Mouse (Mus musculus): ENCODE results near the gene Gm1123. TPM values are rescaled to one million over a fixed set of nuclear protein-coding genes. Genes with fewer than 3 reads are reported as not detected.

The Gm1123 gene
- polyA plus RNA-seq, 1 experiment from 2014 or later: 0.07 TPM

- Histone ChIP-seq H3K9me3 (replicated peaks) (no peaks in the 10 kb centered on the region), H3K9ac (no peak overlapping the region), H3K27me3 (no peaks in the 10 kb centered on the region), H3K4me1 (replicated peaks) (no peaks in the 10 kb centered on the region), H3K27ac (replicated peaks) (no peak overlapping the region), H3K4me2 (no peak overlapping the region), H3K36me3 (replicated peaks) (no peaks in the 10 kb centered on the region), H3K4me3 (replicated peaks) (no peak overlapping the region)
- no peak for ATAC-seq (ENCODE audit: insufficient read depth)
- WGBS (ENCODE audit: insufficient replicate concordance): 60% methylated on average over 6 of the region's 6 CpGs
Measured at GRCm38 (mm10) chr9:99001326-99001725, 34.2 kb downstream of the Gm1123 start.

DNA sequence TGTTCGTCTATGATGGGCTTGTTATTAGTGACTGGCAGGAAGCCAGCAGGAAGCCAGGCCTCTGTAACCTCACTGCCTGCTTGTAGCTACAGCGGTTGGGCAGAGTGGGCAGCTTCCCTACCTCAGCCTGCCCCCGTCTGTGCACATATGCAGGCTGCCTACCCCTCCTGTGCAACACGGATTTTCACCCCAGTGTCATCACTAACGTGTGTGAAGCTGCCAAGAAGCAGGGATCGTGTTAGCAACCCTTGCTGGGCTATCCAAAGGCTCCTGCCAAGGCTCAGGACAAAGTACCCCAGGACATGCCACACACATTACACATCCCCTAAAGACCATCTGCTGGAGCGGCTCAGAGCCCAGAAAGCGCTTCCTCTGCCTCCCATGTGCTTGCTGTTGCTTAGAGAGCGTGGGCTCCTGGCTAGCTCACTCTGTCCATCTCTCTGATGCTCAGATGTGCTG, 35.6 kb downstream of the Gm1123 start:
- Histone ChIP-seq H3K4me2 (no peak overlapping the region), H3K36me3 (replicated peaks) (no peaks in the 10 kb centered on the region), H3K27ac (replicated peaks) (no peak overlapping the region), H3K4me1 (replicated peaks) (no peaks in the 10 kb centered on the region), H3K27me3 (no peaks in the 10 kb centered on the region), H3K9ac (no peak overlapping the region), H3K4me3 (replicated peaks) (no peak overlapping the region), H3K9me3 (replicated peaks) (no peaks in the 10 kb centered on the region)
- 35% methylated on average over 9 of the region's 9 CpGs for WGBS (ENCODE audit: insufficient replicate concordance)
- ATAC-seq (ENCODE audit: insufficient read depth): no peak

DNA sequence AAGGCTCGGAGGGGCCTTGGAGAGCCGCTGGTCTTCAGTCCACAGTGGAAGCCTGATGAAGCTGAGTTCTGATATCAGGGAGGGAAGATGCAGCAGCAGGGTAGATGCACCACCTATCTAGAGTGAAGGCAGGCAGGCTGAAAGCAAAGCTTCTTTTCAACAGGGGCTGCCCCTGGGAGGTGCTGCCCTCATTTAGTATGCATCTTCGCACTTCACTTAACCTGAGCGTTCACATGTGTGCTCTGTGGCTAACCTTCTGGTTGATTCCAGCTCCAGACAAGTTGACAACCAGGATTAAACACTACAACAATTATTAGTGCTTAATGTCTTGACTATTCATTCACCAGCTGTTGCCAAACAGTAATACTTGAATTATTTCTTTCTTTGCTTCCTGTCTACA, 41.4 kb downstream of the Gm1123 start:
- Histone ChIP-seq H3K4me3 (replicated peaks) (no peak overlapping the region), H3K4me2 (no peak overlapping the region), H3K9me3 (replicated peaks) (no peaks in the 10 kb centered on the region), H3K27ac (replicated peaks) (no peak overlapping the region), H3K4me1 (replicated peaks) (no peaks in the 10 kb centered on the region), H3K27me3 (no peaks in the 10 kb centered on the region), H3K36me3 (replicated peaks) (no peaks in the 10 kb centered on the region), H3K9ac (no peak overlapping the region)
- ATAC-seq (ENCODE audit: insufficient read depth): no peak
- 77% methylated on average over 4 of the region's 4 CpGs for WGBS (ENCODE audit: insufficient replicate concordance)

- H3K4me2 ChIP-seq: peak overlapping the region; percentile 99
- no peaks in the 10 kb centered on the region for H3K36me3 ChIP-seq (replicated peaks)
- ATAC-seq (ENCODE audit: insufficient read depth): no peak
- peak overlapping the region; percentile 66; the same call in 1 of the 2 replicates for H3K9ac ChIP-seq
- peaks cover 24% of the 10 kb centered on the region for H3K27me3 ChIP-seq
- H3K27ac ChIP-seq (replicated peaks): no peak overlapping the region
- H3K4me1 ChIP-seq (replicated peaks): peaks cover 16% of the 10 kb centered on the region
- WGBS (ENCODE audit: insufficient replicate concordance): 37% methylated on average over 9 of the region's 9 CpGs
- H3K4me3 ChIP-seq (replicated peaks): peak overlapping the region; percentile 73
- H3K9me3 ChIP-seq (replicated peaks): no peaks in the 10 kb centered on the region
Measured at GRCm38 (mm10) chr9:98987131-98987530, 48.4 kb downstream of the Gm1123 start.

GRCm38 (mm10) chr9:98986476-98987096, 48.9 kb downstream of the Gm1123 start:
- H3K4me1 ChIP-seq (replicated peaks): peaks cover 16% of the 10 kb centered on the region
- peak overlapping the region; percentile 66 for H3K9ac ChIP-seq
- H3K4me3 ChIP-seq (replicated peaks): peak overlapping the region; percentile 73
- no peaks in the 10 kb centered on the region for H3K36me3 ChIP-seq (replicated peaks)
- peak; percentile 11 for ATAC-seq (ENCODE audit: insufficient read depth)
- peaks cover 29% of the 10 kb centered on the region for H3K27me3 ChIP-seq
- H3K9me3 ChIP-seq (replicated peaks): no peaks in the 10 kb centered on the region
- peak overlapping the region; percentile 99 for H3K4me2 ChIP-seq
- H3K27ac ChIP-seq (replicated peaks): no peak overlapping the region
- under 1% methylated on average over 50 of the region's 50 CpGs for WGBS (ENCODE audit: insufficient replicate concordance)

GRCm38 (mm10) chr9:98985800-98986475, 49.6 kb downstream of the Gm1123 start, which contains the start of gene Faim:
Faim (plus strand) TSS chr9:98986373.
- peaks cover 36% of the 10 kb centered on the region for H3K27me3 ChIP-seq
- peak within 1 kb of the TSS; percentile 73 for H3K4me3 ChIP-seq (replicated peaks)
- no peak within 1 kb of the TSS for H3K27ac ChIP-seq (replicated peaks)
- WGBS (ENCODE audit: insufficient replicate concordance): 1% methylated on average over 45 of the region's 45 CpGs
- peak; percentile 100 for ATAC-seq (ENCODE audit: insufficient read depth)
- no peaks in the 10 kb centered on the region for H3K36me3 ChIP-seq (replicated peaks)
- no peaks in the 10 kb centered on the region for H3K9me3 ChIP-seq (replicated peaks)
- peak within 1 kb of the TSS; percentile 66 for H3K9ac ChIP-seq
- peaks cover 16% of the 10 kb centered on the region for H3K4me1 ChIP-seq (replicated peaks)
- H3K4me2 ChIP-seq: peak within 1 kb of the TSS; percentile 99

DNA sequence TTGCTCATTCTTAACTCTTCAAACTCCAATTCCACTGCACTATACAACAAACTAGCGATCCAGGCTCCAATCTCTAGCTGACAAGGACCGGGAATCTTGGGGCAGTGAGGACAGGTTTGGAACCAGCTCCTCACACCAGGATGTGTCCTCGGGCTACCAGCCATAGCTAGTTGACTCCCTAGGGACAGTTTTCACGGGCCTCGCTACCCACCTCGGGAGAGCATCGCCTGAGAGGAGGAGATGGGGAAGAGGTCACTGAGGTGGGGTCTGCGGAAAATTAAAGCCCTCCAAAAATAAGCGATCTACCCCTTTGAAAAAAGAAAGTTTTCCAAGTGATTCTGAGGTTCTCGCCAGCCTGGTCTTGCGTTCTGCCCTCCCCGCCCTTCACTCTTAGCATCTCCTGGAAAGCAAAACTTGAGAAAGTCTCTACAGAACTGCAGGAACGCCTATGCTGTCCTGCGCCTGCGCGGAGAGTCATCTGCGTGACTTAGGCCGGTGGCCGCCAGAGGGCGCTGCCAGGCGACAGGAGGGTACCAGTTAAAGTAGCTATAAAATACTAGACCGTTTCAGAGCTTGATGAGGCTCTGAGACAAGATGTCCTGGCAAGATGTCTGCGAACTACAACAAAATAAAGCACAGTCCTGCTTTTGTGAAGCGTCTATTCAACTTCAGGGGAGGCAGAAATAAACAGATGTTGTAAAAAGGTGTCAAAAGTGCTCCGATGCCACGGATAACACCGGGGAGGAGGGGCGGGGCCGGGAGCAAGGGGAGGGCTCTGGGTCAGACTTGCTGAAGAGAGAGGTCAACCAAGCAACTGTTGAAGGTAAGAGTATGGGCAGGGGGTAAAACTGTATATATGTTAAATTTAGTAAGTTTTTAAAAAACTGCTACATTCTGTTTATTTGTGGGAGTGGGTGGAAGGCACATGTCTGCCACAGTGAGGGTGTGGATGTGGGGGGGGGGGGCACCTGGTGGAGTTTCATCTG, 55.8 kb downstream of the Gm1123 start:
- 5% methylated on average over 29 of the region's 29 CpGs for WGBS (ENCODE audit: insufficient replicate concordance)
- no peak overlapping the region for H3K9ac ChIP-seq
- peak overlapping the region; percentile 21; the same call in 1 of the 2 replicates for H3K4me3 ChIP-seq (replicated peaks)
- no peaks in the 10 kb centered on the region for H3K9me3 ChIP-seq (replicated peaks)
- ATAC-seq (ENCODE audit: insufficient read depth): peak; percentile 37; the same call in 1 of the 2 replicates
- H3K27me3 ChIP-seq: peaks cover 87% of the 10 kb centered on the region
- H3K27ac ChIP-seq (replicated peaks): no peak overlapping the region
- H3K36me3 ChIP-seq (replicated peaks): no peaks in the 10 kb centered on the region
- H3K4me1 ChIP-seq (replicated peaks): peaks cover 7% of the 10 kb centered on the region; the same call in 1 of the 2 replicates
- H3K4me2 ChIP-seq: peak overlapping the region; percentile 57

DNA sequence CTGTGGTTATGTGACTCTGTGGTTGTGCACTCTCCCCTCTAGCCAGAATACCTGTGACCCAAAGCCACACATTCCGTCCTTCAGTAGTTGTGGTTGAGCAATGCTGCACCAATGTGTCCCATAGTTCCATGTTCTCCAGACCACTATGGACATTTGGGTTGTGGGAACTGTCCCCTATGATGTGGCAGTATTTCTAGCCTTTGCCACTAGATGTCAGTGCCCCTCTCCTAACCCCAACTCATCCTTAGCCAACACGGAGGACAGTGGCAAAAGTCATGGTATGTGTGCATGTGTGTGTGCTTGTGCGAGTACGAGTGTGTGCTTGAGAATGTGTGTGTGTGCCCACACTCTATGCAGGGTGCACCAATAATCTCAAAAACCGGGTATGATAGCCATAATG, 59.0 kb downstream of the Gm1123 start:
- H3K27ac ChIP-seq (replicated peaks): no peak overlapping the region
- H3K4me3 ChIP-seq (replicated peaks): no peak overlapping the region
- no peak overlapping the region for H3K9ac ChIP-seq
- WGBS (ENCODE audit: insufficient replicate concordance): 17% methylated on average over 5 of the region's 5 CpGs
- H3K4me2 ChIP-seq: no peak overlapping the region
- peaks cover 12% of the 10 kb centered on the region; the same call in 1 of the 2 replicates for H3K4me1 ChIP-seq (replicated peaks)
- H3K9me3 ChIP-seq (replicated peaks): no peaks in the 10 kb centered on the region
- H3K27me3 ChIP-seq: peaks cover 89% of the 10 kb centered on the region
- ATAC-seq (ENCODE audit: insufficient read depth): no peak
- no peaks in the 10 kb centered on the region for H3K36me3 ChIP-seq (replicated peaks)

GRCm38 (mm10) chr9:98976081-98976480, 59.4 kb downstream of the Gm1123 start:
- no peak overlapping the region for H3K4me2 ChIP-seq
- no peak overlapping the region for H3K4me3 ChIP-seq (replicated peaks)
- H3K9me3 ChIP-seq (replicated peaks): no peaks in the 10 kb centered on the region
- peaks cover 12% of the 10 kb centered on the region; the same call in 1 of the 2 replicates for H3K4me1 ChIP-seq (replicated peaks)
- no peak for ATAC-seq (ENCODE audit: insufficient read depth)
- no peak overlapping the region for H3K9ac ChIP-seq
- no peaks in the 10 kb centered on the region for H3K36me3 ChIP-seq (replicated peaks)
- peaks cover 89% of the 10 kb centered on the region for H3K27me3 ChIP-seq
- WGBS (ENCODE audit: insufficient replicate concordance): 60% methylated on average over 1 of the region's 1 CpGs
- H3K27ac ChIP-seq (replicated peaks): no peak overlapping the region

DNA sequence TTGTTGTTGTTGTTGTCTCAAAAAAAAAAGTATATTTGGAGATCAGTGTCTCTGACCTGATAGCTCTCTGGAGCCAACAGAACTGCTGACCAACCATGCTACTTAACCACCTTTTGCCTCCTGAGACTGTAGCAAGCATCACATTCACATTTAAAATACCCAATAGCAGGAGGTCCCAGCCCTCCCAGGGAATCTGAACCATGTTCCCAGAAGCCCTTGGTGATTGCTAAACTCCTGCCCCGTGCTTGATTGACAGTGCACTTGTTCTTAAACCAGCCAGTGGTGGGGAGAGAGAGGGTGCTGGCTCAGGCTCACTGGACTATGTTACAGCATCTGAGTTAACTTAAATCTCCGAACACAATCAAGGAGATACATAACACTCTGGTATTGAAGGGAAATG, 60.6 kb downstream of the Gm1123 start:
- H3K27me3 ChIP-seq: peaks cover 95% of the 10 kb centered on the region
- no peak overlapping the region for H3K4me3 ChIP-seq (replicated peaks)
- H3K9ac ChIP-seq: no peak overlapping the region
- H3K36me3 ChIP-seq (replicated peaks): no peaks in the 10 kb centered on the region
- no peaks in the 10 kb centered on the region for H3K9me3 ChIP-seq (replicated peaks)
- WGBS (ENCODE audit: insufficient replicate concordance): 25% methylated on average over 2 of the region's 2 CpGs
- no peak for ATAC-seq (ENCODE audit: insufficient read depth)
- H3K4me2 ChIP-seq: no peak overlapping the region
- no peak overlapping the region for H3K27ac ChIP-seq (replicated peaks)
- peaks cover 10% of the 10 kb centered on the region; the same call in 1 of the 2 replicates for H3K4me1 ChIP-seq (replicated peaks)
